Mouse (Mus musculus) neural tube, embryonic 12.5 days (tissue): ENCODE measurements at regions not wholly inside any gene's neighbourhood (a gene's known extent, or its start where the extent isn't known, plus 50 kb on each side); places are given as distances from the start of the nearest gene placed in this dataset.

Experiments used
- ATAC-seq: fragments of 200-750 bp; cut with Nextera tagmentation; 2 replicates; pipeline ENCODE4 v1.8.0; 2017; ENCODE audit warnings: low read depth, mild to moderate bottlenecking, moderate TSS enrichment, moderate library complexity; ENCODE audit not compliant: low FRiP score
- H3K27ac ChIP-seq: fragments of 300-500 bp; sonication (generic); 2 replicates; pipeline ENCODE4 v1.5.1; 2016
- H3K27me3 ChIP-seq: fragments of 300-500 bp; sonication (generic); replicated peaks from 2 replicates; pipeline ENCODE4 v1.6.1; 2016; ENCODE audit warnings: mild to moderate bottlenecking
- H3K36me3 ChIP-seq: fragments of 300-500 bp; sonication (generic); 2 replicates; pipeline ENCODE4 v1.6.1; 2016; ENCODE audit warnings: mild to moderate bottlenecking
- H3K4me1 ChIP-seq: fragments of 300-500 bp; sonication (generic); 2 replicates; pipeline ENCODE4 v1.6.1; 2016
- H3K4me2 ChIP-seq: fragments of 300-500 bp; sonication (generic); replicated peaks from 2 replicates; pipeline ENCODE4 v1.6.1; 2016; ENCODE audit warnings: mild to moderate bottlenecking
- H3K4me3 ChIP-seq: fragments of 300-500 bp; sonication (generic); 2 replicates; pipeline ENCODE4 v1.5.1; 2016
- H3K9ac ChIP-seq: fragments of 300-500 bp; sonication (generic); 2 replicates; pipeline ENCODE4 v1.6.1; 2016; ENCODE audit warnings: mild to moderate bottlenecking
- H3K9me3 ChIP-seq: fragments of 300-500 bp; sonication (generic); 2 replicates; pipeline ENCODE4 v1.6.1; 2016; ENCODE audit warnings: mild to moderate bottlenecking
- WGBS: fragments of 180-500 bp; shearing (Covaris S2); methylation state at CpG from one replicate; pipeline ENCODE4 v1.1.7; 2016; 5-methylcytosine and 5-hydroxymethylcytosine counted together

DNA sequence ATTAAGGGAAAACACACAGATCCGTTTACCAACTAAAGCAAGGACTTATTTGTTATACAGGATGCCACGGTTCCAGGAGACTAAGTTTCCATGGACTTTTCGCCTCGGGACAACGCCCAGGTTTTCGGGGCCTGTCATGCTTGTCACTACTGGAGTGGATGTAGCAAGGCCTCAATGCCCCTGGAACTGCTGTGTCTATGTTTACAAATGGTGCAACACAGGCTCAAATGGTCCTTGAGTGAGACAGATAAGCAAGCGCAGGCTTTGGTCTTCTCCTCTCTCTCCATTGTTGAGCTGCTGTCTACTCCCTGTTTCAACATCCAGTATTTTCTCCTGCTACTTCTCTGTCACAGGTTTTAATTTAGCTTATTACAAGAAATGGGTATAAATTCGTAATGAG lies 202.1 kb upstream of the Mmadhc start:
- no peak overlapping the region for H3K27ac ChIP-seq
- no peak overlapping the region for H3K4me2 ChIP-seq
- no peak for ATAC-seq
- H3K4me1 ChIP-seq, result no peaks in the 10 kb centered on the region
- H3K9ac ChIP-seq, result no peak overlapping the region
- H3K9me3 ChIP-seq, result no peaks in the 10 kb centered on the region
- WGBS, result 95% methylated on average over 8 of the region's 8 CpGs
- H3K27me3 ChIP-seq, result no peaks in the 10 kb centered on the region
- H3K4me3 ChIP-seq, result no peak overlapping the region
- no peaks in the 10 kb centered on the region for H3K36me3 ChIP-seq

- WGBS, result 84% methylated on average over 3 of the region's 3 CpGs
- Histone ChIP-seq H3K9me3 (no peaks in the 10 kb centered on the region), H3K36me3 (no peaks in the 10 kb centered on the region), H3K9ac (no peak overlapping the region), H3K27ac (no peak overlapping the region), H3K4me2 (no peak overlapping the region), H3K4me3 (no peak overlapping the region), H3K4me1 (no peaks in the 10 kb centered on the region), H3K27me3 (no peaks in the 10 kb centered on the region)
- ATAC-seq, result no peak
Measured at GRCm38 (mm10) chr2:50496057-50496433, 199.4 kb upstream of the Mmadhc start.

- H3K4me3 ChIP-seq, result no peak overlapping the region
- ATAC-seq, result no peak
- WGBS, result 67% methylated on average over 5 of the region's 5 CpGs
Measured at GRCm38 (mm10) chr2:50495141-50496056, 198.8 kb upstream of the Mmadhc start.

GRCm38 (mm10) chr2:50493597-50494335 lies 197.2 kb upstream of the Mmadhc start:
- WGBS, result 81% methylated on average over 4 of the region's 4 CpGs
- no peaks in the 10 kb centered on the region for H3K27me3 ChIP-seq

More at GRCm38 (mm10) chr2:50495141-50496056, 198.8 kb upstream of the Mmadhc start:
- H3K36me3 ChIP-seq, result no peaks in the 10 kb centered on the region
- H3K27ac ChIP-seq, result no peak overlapping the region
- no peaks in the 10 kb centered on the region for H3K9me3 ChIP-seq
- H3K9ac ChIP-seq, result no peak overlapping the region
- no peaks in the 10 kb centered on the region for H3K27me3 ChIP-seq
- no peak overlapping the region for H3K4me2 ChIP-seq
- H3K4me1 ChIP-seq, result no peaks in the 10 kb centered on the region

GRCm38 (mm10) chr2:50463799-50464198 lies 167.2 kb upstream of the Mmadhc start:
- no peaks in the 10 kb centered on the region for H3K36me3 ChIP-seq
- no peak overlapping the region for H3K9ac ChIP-seq
- WGBS, result 73% methylated on average over 4 of the region's 4 CpGs
- H3K4me2 ChIP-seq, result no peak overlapping the region
- no peak for ATAC-seq
- H3K27ac ChIP-seq, result no peak overlapping the region
- H3K27me3 ChIP-seq, result no peaks in the 10 kb centered on the region
- H3K4me1 ChIP-seq, result no peaks in the 10 kb centered on the region
- H3K9me3 ChIP-seq, result no peaks in the 10 kb centered on the region; the same call in 1 of the 2 replicates
- no peak overlapping the region for H3K4me3 ChIP-seq

More at GRCm38 (mm10) chr2:50493597-50494335, 197.2 kb upstream of the Mmadhc start:
- no peak overlapping the region for H3K4me3 ChIP-seq
- H3K36me3 ChIP-seq, result no peaks in the 10 kb centered on the region
- H3K9ac ChIP-seq, result no peak overlapping the region
- no peaks in the 10 kb centered on the region for H3K9me3 ChIP-seq
- no peak for ATAC-seq
- no peaks in the 10 kb centered on the region for H3K4me1 ChIP-seq
- no peak overlapping the region for H3K4me2 ChIP-seq
- no peak overlapping the region for H3K27ac ChIP-seq

DNA sequence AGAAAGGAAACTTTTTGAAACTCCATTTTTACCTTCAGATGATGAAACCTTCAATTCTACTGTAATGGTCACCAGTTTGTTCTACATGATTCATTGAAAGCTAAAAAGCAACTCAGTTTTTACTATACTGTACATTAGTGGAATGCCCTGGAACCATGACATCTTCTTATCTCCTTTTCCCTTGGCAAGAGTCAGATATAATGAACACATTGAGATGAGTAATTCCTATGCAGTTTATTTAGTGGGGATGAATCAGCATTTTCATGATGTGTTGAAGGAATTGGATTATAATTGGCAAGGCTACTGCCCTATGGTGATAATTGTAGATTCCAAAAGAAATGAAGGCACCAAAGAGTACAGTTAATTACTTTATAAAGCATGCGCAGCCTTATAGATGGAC lies 165.8 kb upstream of the Mmadhc start:
- Histone ChIP-seq H3K36me3 (no peaks in the 10 kb centered on the region), H3K4me1 (no peaks in the 10 kb centered on the region), H3K27ac (no peak overlapping the region), H3K4me3 (no peak overlapping the region), H3K27me3 (no peaks in the 10 kb centered on the region), H3K9me3 (no peaks in the 10 kb centered on the region; the same call in 1 of the 2 replicates), H3K9ac (no peak overlapping the region), H3K4me2 (no peak overlapping the region)
- 94% methylated on average over 1 of the region's 1 CpGs for WGBS
- ATAC-seq, result no peak

- H3K4me3 ChIP-seq, result no peak overlapping the region
- no peak for ATAC-seq
- no peaks in the 10 kb centered on the region; the same call in 1 of the 2 replicates for H3K9me3 ChIP-seq
- no peak overlapping the region for H3K27ac ChIP-seq
- WGBS, result 96% methylated on average over 1 of the region's 1 CpGs
- no peak overlapping the region for H3K4me2 ChIP-seq
- no peaks in the 10 kb centered on the region for H3K27me3 ChIP-seq
- H3K36me3 ChIP-seq, result no peaks in the 10 kb centered on the region
- no peaks in the 10 kb centered on the region for H3K4me1 ChIP-seq
- no peak overlapping the region for H3K9ac ChIP-seq
Measured at GRCm38 (mm10) chr2:50456654-50457053, 160.1 kb upstream of the Mmadhc start.

DNA sequence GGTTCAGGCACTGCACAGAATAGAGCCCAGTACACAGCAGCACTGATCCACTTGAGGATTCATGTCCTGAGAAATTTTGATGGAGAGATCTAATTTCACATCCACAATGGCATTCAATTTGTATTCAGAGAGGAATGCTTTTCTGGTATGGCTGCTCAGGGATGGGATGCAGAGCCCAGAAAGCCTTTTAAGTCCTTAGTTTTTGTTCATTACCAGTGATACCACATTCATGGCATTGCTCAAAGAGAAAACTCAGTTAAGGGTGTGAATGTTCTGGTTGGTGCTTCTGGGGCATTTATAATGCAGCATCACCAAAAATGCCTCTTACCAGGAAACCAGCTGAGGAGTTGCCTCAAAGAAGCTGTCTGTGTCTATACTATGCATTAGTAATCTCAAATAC lies 151.5 kb upstream of the Mmadhc start:
- Histone ChIP-seq H3K4me3 (no peak overlapping the region), H3K9ac (no peak overlapping the region), H3K27ac (no peak overlapping the region), H3K4me2 (no peak overlapping the region), H3K36me3 (no peaks in the 10 kb centered on the region), H3K4me1 (no peaks in the 10 kb centered on the region), H3K27me3 (0 out of 2 replicates have a peak, but pooled peaks cover 3% of the 10 kb centered on the region), H3K9me3 (no peaks in the 10 kb centered on the region)
- ATAC-seq, result no peak

DNA sequence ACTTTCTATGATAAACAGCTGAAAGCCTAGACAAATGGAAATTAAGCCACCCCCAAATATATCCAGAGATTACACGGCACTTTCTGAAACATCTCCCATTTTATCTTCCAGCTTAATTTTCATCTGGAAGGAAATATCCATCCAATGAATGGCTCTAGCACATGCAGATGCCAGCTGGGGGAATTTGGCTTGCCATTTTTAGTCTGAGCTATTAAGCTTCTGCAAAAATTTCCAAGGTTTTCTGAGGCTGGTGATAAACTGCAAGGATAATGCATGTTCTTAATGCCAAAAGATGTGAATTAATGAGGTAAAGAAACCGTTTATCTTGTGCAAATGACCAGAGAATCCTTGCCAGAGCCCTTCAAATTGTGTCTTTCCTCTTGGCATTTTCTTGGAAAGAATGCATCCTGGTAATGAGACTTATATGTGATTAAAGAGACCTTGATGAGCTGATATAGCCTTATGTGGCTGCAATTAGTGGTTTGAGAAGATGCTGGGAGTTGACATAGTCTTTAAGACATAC lies 149.4 kb upstream of the Mmadhc start:
- 67% methylated on average over 2 of the region's 2 CpGs for WGBS
- H3K4me3 ChIP-seq, result no peak overlapping the region
- no peak overlapping the region for H3K4me2 ChIP-seq
- no peaks in the 10 kb centered on the region for H3K4me1 ChIP-seq
- 0 out of 2 replicates have a peak, but pooled peaks cover 3% of the 10 kb centered on the region for H3K27me3 ChIP-seq
- H3K36me3 ChIP-seq, result no peaks in the 10 kb centered on the region
- no peak for ATAC-seq
- H3K9ac ChIP-seq, result no peak overlapping the region
- no peak overlapping the region for H3K27ac ChIP-seq
- H3K9me3 ChIP-seq, result no peaks in the 10 kb centered on the region

GRCm38 (mm10) chr2:50440333-50440732 lies 143.7 kb upstream of the Mmadhc start:
- no peak for ATAC-seq
- no peak overlapping the region for H3K4me2 ChIP-seq
- 0 out of 2 replicates have a peak, but pooled peaks cover 3% of the 10 kb centered on the region for H3K27me3 ChIP-seq
- no peak overlapping the region for H3K27ac ChIP-seq
- no peaks in the 10 kb centered on the region for H3K36me3 ChIP-seq
- H3K4me1 ChIP-seq, result no peaks in the 10 kb centered on the region
- no peak overlapping the region for H3K4me3 ChIP-seq
- H3K9ac ChIP-seq, result no peak overlapping the region
- H3K9me3 ChIP-seq, result no peaks in the 10 kb centered on the region

GRCm38 (mm10) chr2:50433166-50433565 lies 136.6 kb upstream of the Mmadhc start:
- H3K27ac ChIP-seq, result no peak overlapping the region
- 91% methylated on average over 4 of the region's 4 CpGs for WGBS
- H3K4me2 ChIP-seq, result no peak overlapping the region
- H3K4me3 ChIP-seq, result no peak overlapping the region
- no peaks in the 10 kb centered on the region for H3K27me3 ChIP-seq
- H3K4me1 ChIP-seq, result no peaks in the 10 kb centered on the region
- no peak overlapping the region for H3K9ac ChIP-seq
- H3K9me3 ChIP-seq, result no peaks in the 10 kb centered on the region
- H3K36me3 ChIP-seq, result no peaks in the 10 kb centered on the region
- no peak for ATAC-seq

DNA sequence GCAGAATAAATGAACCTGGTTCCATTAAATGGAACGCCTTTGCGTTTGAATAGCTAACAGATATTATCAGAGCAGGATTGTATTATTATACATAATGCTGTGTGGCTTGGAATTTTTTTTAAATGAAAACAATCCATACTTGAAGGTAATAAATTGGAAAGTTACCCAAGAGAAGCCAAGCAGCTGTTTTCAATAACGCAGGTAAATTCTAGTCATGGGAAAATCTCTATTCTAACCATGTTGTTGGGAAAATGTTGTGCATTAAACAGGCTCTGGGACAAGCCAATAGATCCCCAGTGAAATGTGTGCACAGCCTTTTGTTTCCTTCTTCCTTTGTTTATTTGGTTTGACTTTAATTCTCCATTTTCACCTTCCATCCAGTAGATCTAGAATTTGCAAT lies 128.6 kb upstream of the Mmadhc start:
- Histone ChIP-seq H3K4me1 (no peaks in the 10 kb centered on the region), H3K9me3 (no peaks in the 10 kb centered on the region), H3K27ac (no peak overlapping the region), H3K9ac (no peak overlapping the region), H3K4me3 (no peak overlapping the region), H3K27me3 (no peaks in the 10 kb centered on the region), H3K36me3 (no peaks in the 10 kb centered on the region), H3K4me2 (no peak overlapping the region)
- ATAC-seq, result no peak
- WGBS, result 93% methylated on average over 3 of the region's 3 CpGs
